16 mouse cellular contexts compared by ENCODE assay signal in the genomic region with DNA sequence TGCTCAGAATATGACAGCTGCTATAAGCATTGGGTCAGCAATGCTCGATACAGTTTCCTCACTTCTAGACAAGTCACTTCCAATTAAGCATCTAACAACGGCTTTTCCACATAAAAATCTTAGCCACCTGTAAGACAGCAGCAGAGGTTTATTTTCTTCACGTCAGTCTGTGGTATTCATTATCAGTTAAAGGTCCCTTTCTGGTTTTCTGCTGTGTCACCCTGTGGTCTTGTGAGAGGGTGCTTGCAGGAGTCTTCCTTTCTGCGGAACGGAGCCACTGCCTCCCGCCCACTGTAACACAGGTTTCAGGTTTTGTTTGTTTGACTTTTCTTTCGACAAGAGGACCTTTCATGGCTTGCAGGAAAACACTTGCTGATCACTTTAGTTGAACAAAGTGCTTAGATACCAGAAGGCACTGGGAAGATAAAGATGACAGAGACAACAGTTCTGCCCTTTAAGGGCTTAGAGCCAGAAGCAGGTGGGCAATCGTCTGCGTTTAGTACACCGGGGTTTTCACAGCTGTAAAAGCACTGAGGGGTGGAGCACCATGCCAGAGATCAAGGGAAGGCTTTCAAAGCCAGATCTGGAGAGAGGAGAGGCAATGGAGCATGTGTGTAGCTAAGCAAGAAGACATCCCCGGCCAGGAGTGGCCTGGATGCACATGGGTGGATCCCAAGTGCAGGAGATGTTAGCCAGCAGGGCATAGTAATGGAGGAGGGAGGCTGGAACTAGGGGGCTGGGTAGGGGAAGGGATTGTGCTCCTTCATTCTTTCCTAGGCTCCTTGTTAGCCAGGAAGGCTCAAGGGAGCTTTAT. TPM values are rescaled to one million over a fixed set of nuclear protein-coding genes. Genes with fewer than 3 reads are reported as not detected.
DNase-seq lines count a peak whose midpoint lies in the region; ATAC-seq and TF ChIP-seq lines count a peak whose summit lies in the region.
"Had no signal": no experiment of that assay in that cellular context is flagged by ENCODE, and none has a peak within 500 bp of the region (broad histone marks: within the 10 kb centered on the region; RNA-seq: fewer than 3 reads in every experiment).

No protein-coding gene starts in this region.

- 0 out of 2 replicates have a peak overlapping the region, but pooled peaks have one; percentile 37 for H3K9ac ChIP-seq in heart, embryonic 13.5 days
- H3K9ac ChIP-seq: hindbrain, embryonic 12.5 days; liver, embryonic 15.5 days had no signal

- no peak for ATAC-seq in heart, embryonic 13.5 days (ENCODE audit: extremely low read depth, insufficient number of reproducible peaks, low FRiP score, low TSS enrichment)
- peak; percentile 54; the same call in 1 of the 2 replicates for ATAC-seq in G1E (ENCODE audit: extremely low read depth, insufficient number of reproducible peaks, low FRiP score, poor library complexity, severe bottlenecking)

- H3K27me3 ChIP-seq in heart, embryonic 13.5 days (replicated peaks): no peaks in the 10 kb centered on the region
- peaks cover 6% of the 10 kb centered on the region for H3K27me3 ChIP-seq in G1E (ENCODE audit: insufficient read depth, low read length)
- H3K27me3 ChIP-seq: hindbrain, embryonic 12.5 days; liver, embryonic 15.5 days had no signal

- peaks cover 10% of the 10 kb centered on the region; the same call in 1 of the 2 replicates for H3K4me1 ChIP-seq in heart, embryonic 13.5 days
- peaks cover 20% of the 10 kb centered on the region for H3K4me1 ChIP-seq in G1E (ENCODE audit: insufficient read depth, low read depth, low read length)
- H3K4me1 ChIP-seq: hindbrain, embryonic 12.5 days; liver, embryonic 15.5 days had no signal

- H3K36me3 ChIP-seq in heart, embryonic 13.5 days: peaks cover 24% of the 10 kb centered on the region
- H3K36me3 ChIP-seq in G1E (replicated peaks): peaks cover 7% of the 10 kb centered on the region
- H3K36me3 ChIP-seq: liver, embryonic 15.5 days had no signal

- H3K9me3 ChIP-seq in heart, embryonic 13.5 days: no peaks in the 10 kb centered on the region
- no peaks in the 10 kb centered on the region for H3K9me3 ChIP-seq in G1E (replicated peaks)
- H3K9me3 ChIP-seq: hindbrain, embryonic 12.5 days; liver, embryonic 15.5 days had no signal

- intact Hi-C loops in heart, postnatal 36 days (cut with DNase I): no loop called here

- 20% methylated on average over 11 of the region's 11 CpGs for WGBS in heart, embryonic 13.5 days

- no peak for TF ChIP-seq CTCF in G1E (IDR thresholded peaks at IDR 0.05; ENCODE audit: low read depth, low read length)

- no peak for DNase-seq in heart, postnatal 36 days
- peak; percentile 13 to 31 for DNase-seq in kidney, postnatal 4 days
- no peak for DNase-seq in kidney, adult 18-20 months
- peak; percentile 7 for DNase-seq in G1E (ENCODE audit: low spot score)
- peak; percentile 35 for DNase-seq in induced T-regulatory cell, adult 2 months (ENCODE audit: low read depth)
- no peak for DNase-seq in layer of hippocampus, postnatal 14 days (ENCODE audit: low spot score in 2 of 2)
- DNase-seq in adrenal gland, adult 8-10 months: no peak
- DNase-seq: cerebellum, adult 2 months; gastrocnemius, postnatal 14 days; kidney, adult 11 months; lung, postnatal 36 days had no signal

- H3K27ac ChIP-seq in heart, embryonic 13.5 days (replicated peaks): no peak overlapping the region
- H3K27ac ChIP-seq: hindbrain, embryonic 12.5 days; liver, embryonic 15.5 days had no signal

- peak overlapping the region; percentile 46 for H3K4me2 ChIP-seq in heart, embryonic 13.5 days
- H3K4me2 ChIP-seq: hindbrain, embryonic 12.5 days; liver, embryonic 15.5 days had no signal

- H3K4me3 ChIP-seq in heart, embryonic 13.5 days: no peak overlapping the region
- no peak overlapping the region for H3K4me3 ChIP-seq in G1E (ENCODE audit: low read depth, low read length)
- H3K4me3 ChIP-seq: hindbrain, embryonic 12.5 days; liver, embryonic 15.5 days had no signal

RNA-seq across cellular contexts. Expression of gene Gm21750, which starts 52.1 kb away (rescaled TPM):
- not detected in 2 replicates for polyA plus RNA-seq in heart, embryonic 13.5 days (2015; fragmentation: Nextera tagmentation; extraction: Ambion mirVana)
- total RNA-seq in heart, postnatal 36 days (2021): not detected
- total RNA-seq in G1E (2014; fragmentation: Nextera tagmentation) (not detected in 2 replicates), G1E (2017) (0.66 TPM in 1 of 2 replicates, not detected in the other)
- polyA plus RNA-seq in G1E (2012): not detected in 2 replicates
- total RNA-seq in layer of hippocampus, postnatal 14 days (2021): not detected
- total RNA-seq in adrenal gland, adult 8-10 months (2022): not detected
- total RNA-seq: gastrocnemius, postnatal 14 days; layer of hippocampus, postnatal 10 days had no signal
- polyA plus RNA-seq: cerebellum, adult 2 months; hindbrain, embryonic 12.5 days; limb, embryonic 11.5 days; liver, embryonic 15.5 days had no signal

Comparison
In these comparisons a context has a peak if more than half of its experiments do, and no peak if none do; other contexts are left out.
1. DNase-seq: peak in kidney, postnatal 4 days (2 of 2), G1E (single experiment) and induced T-regulatory cell, adult 2 months (single experiment); none in heart, postnatal 36 days (0 of 2), kidney, adult 18-20 months (single experiment), layer of hippocampus, postnatal 14 days (0 of 2) and adrenal gland, adult 8-10 months (single experiment).